In genomic region chr2:158786927-158787795, GRCm38 (mm10) we compare ENCODE assay signal across 13 mouse cellular contexts. TPM values are rescaled to one million over a fixed set of nuclear protein-coding genes. Genes with fewer than 3 reads are reported as not detected.
A peak's percentile ranks its signal among the peaks of the same experiment; 100 is the strongest.
DNase-seq lines count a peak whose midpoint lies in the region; ATAC-seq lines count a peak whose summit lies in the region.
"Had no signal": no experiment of that assay in that cellular context is flagged by ENCODE, and none has a peak within 500 bp of the region (broad histone marks: within the 10 kb centered on the region; RNA-seq: fewer than 3 reads in every experiment).

No protein-coding gene starts in this region.

- DNase-seq in adrenal gland, postnatal 10 days: peak; percentile 80
- DNase-seq in adrenal gland, postnatal 4 days (ENCODE audit: low spot score in 2 of 2): no peak
- peak; percentile 21 for DNase-seq in left cerebral cortex, postnatal 4 days
- no peak for DNase-seq in left cerebral cortex, adult 11 months (ENCODE audit: low spot score)
- DNase-seq in R1 (ENCODE audit: low read depth, low spot score): peak; percentile 71
- peak; percentile 40 for DNase-seq in lung, postnatal 10 days
- no peak for DNase-seq in T-cell, adult 2 months (ENCODE audit: low spot score)
- DNase-seq: cerebellum, adult 11 months; cerebellum, postnatal 36 days; gastrocnemius, postnatal 25 days; kidney, adult 8-10 months; right cerebral cortex, postnatal 25 days had no signal

- no peak for ATAC-seq in activated CD4-positive, CD25-positive, alpha-beta regulatory T cell, adult 4 months

- intact Hi-C loops in left cerebral cortex, postnatal 4 days (cut with DNase I): no loop called here

RNA-seq across cellular contexts. Expression of gene Dhx35, which starts 7.4 kb away (rescaled TPM):
- total RNA-seq in adrenal gland, postnatal 10 days (2021): 10 to 100 TPM; 11.5 to 16.7 TPM
- 10 to 100 TPM; 21.8 to 24.3 TPM for total RNA-seq in adrenal gland, postnatal 4 days (2021)
- total RNA-seq in left cerebral cortex, postnatal 4 days (2021): 10 to 100 TPM; 23.7 to 24.3 TPM
- polyA plus RNA-seq in activated CD4-positive, CD25-positive, alpha-beta regulatory T cell, adult 4 months (2017; shearing (Covaris generic)): 10 to 100 TPM; 10.0 to 12.4 TPM

RNA-seq across cellular contexts. Expression of gene Fam83d, which starts 19.3 kb away (rescaled TPM):
- total RNA-seq in adrenal gland, postnatal 10 days (2021): 1 to 10 TPM; 7.1 to 7.6 TPM
- 10 to 100 TPM; 10.6 to 11.3 TPM for total RNA-seq in adrenal gland, postnatal 4 days (2021)
- 1 to 10 TPM; 2.7 to 3.3 TPM for total RNA-seq in left cerebral cortex, postnatal 4 days (2021)
- under 1 TPM; 0.77 to 0.96 TPM for polyA plus RNA-seq in activated CD4-positive, CD25-positive, alpha-beta regulatory T cell, adult 4 months (2017; shearing (Covaris generic))

Comparison
In these comparisons a context has a peak if more than half of its experiments do, and no peak if none do; other contexts are left out.
1. DNase-seq: peak in adrenal gland, postnatal 10 days (single experiment), left cerebral cortex, postnatal 4 days (single experiment), R1 (single experiment) and lung, postnatal 10 days (single experiment); none in adrenal gland, postnatal 4 days (0 of 2), left cerebral cortex, adult 11 months (single experiment) and T-cell, adult 2 months (single experiment).